Mouse (Mus musculus): ENCODE results near the gene Ggct. TPM values are rescaled to one million over a fixed set of nuclear protein-coding genes. Genes with fewer than 3 reads are reported as not detected.

Gene Ggct
- polyA plus RNA-seq, 1 experiment, result 21.0 TPM

- Histone ChIP-seq H3K27ac (ENCODE audit: insufficient read depth, low read length) (0 out of 2 replicates have a peak overlapping the region, but pooled peaks have one; percentile 7), H3K4me1 (ENCODE audit: control insufficient read depth, insufficient read depth, low read length) (no peaks in the 10 kb centered on the region), H3K4me3 (replicated peaks; ENCODE audit: insufficient read depth, low read depth, low read length) (no peak overlapping the region), H3K27me3 (ENCODE audit: control insufficient read depth, insufficient read depth, low read length) (no peaks in the 10 kb centered on the region)
- WGBS, result 18% methylated on average over 16 of the region's 16 CpGs
- DNase-seq, result peak; percentile 12
- TF ChIP-seq POLR2A (IDR thresholded peaks at IDR 0.05; ENCODE audit: borderline replicate concordance, insufficient read depth, low read length) (no peak), CTCF (IDR thresholded peaks at IDR 0.05; ENCODE audit: borderline replicate concordance, insufficient read depth, low read depth, low read length) (no peak)
Measured at GRCm38 (mm10) chr6:55009391-55010230, 16.9 kb upstream of the Ggct start.

GRCm38 (mm10) chr6:55008401-55008800 is 15.7 kb upstream of the Ggct start:
- Histone ChIP-seq H3K27me3 (ENCODE audit: control insufficient read depth, insufficient read depth, low read length) (no peaks in the 10 kb centered on the region), H3K4me1 (ENCODE audit: control insufficient read depth, insufficient read depth, low read length) (no peaks in the 10 kb centered on the region), H3K27ac (ENCODE audit: insufficient read depth, low read length) (no peak overlapping the region), H3K4me3 (replicated peaks; ENCODE audit: insufficient read depth, low read depth, low read length) (no peak overlapping the region)
- no peak for DNase-seq
- TF ChIP-seq POLR2A (IDR thresholded peaks at IDR 0.05; ENCODE audit: borderline replicate concordance, insufficient read depth, low read length) (no peak), CTCF (IDR thresholded peaks at IDR 0.05; ENCODE audit: borderline replicate concordance, insufficient read depth, low read depth, low read length) (no peak)
- WGBS, result 81% methylated on average over 8 of the region's 8 CpGs

GRCm38 (mm10) chr6:55003559-55003958 is 10.8 kb upstream of the Ggct start:
- no peaks in the 10 kb centered on the region for H3K27me3 ChIP-seq (ENCODE audit: control insufficient read depth, insufficient read depth, low read length)
- TF ChIP-seq CTCF (IDR thresholded peaks at IDR 0.05; ENCODE audit: borderline replicate concordance, insufficient read depth, low read depth, low read length) (no peak), POLR2A (IDR thresholded peaks at IDR 0.05; ENCODE audit: borderline replicate concordance, insufficient read depth, low read length) (no peak)

GRCm38 (mm10) chr6:55002438-55002837 is 9.7 kb upstream of the Ggct start:
- TF ChIP-seq POLR2A (IDR thresholded peaks at IDR 0.05; ENCODE audit: borderline replicate concordance, insufficient read depth, low read length) (no peak), CTCF (IDR thresholded peaks at IDR 0.05; ENCODE audit: borderline replicate concordance, insufficient read depth, low read depth, low read length) (no peak)
- DNase-seq, result no peak
- Histone ChIP-seq H3K27me3 (ENCODE audit: control insufficient read depth, insufficient read depth, low read length) (no peaks in the 10 kb centered on the region), H3K4me1 (ENCODE audit: control insufficient read depth, insufficient read depth, low read length) (no peaks in the 10 kb centered on the region), H3K4me3 (replicated peaks; ENCODE audit: insufficient read depth, low read depth, low read length) (no peak overlapping the region), H3K27ac (ENCODE audit: insufficient read depth, low read length) (no peak overlapping the region)
- WGBS, result 71% methylated on average over 4 of the region's 4 CpGs

More at GRCm38 (mm10) chr6:55003559-55003958, 10.8 kb upstream of the Ggct start:
- WGBS, result 77% methylated on average over 4 of the region's 4 CpGs
- H3K4me3 ChIP-seq (replicated peaks; ENCODE audit: insufficient read depth, low read depth, low read length), result no peak overlapping the region
- no peak overlapping the region for H3K27ac ChIP-seq (ENCODE audit: insufficient read depth, low read length)
- H3K4me1 ChIP-seq (ENCODE audit: control insufficient read depth, insufficient read depth, low read length), result no peaks in the 10 kb centered on the region
- no peak for DNase-seq

- TF ChIP-seq POLR2A (IDR thresholded peaks at IDR 0.05; ENCODE audit: borderline replicate concordance, insufficient read depth, low read length) (no peak), CTCF (IDR thresholded peaks at IDR 0.05; ENCODE audit: borderline replicate concordance, insufficient read depth, low read depth, low read length) (no peak)
- 85% methylated on average over 4 of the region's 4 CpGs for WGBS
Measured at GRCm38 (mm10) chr6:55001320-55001719, 8.6 kb upstream of the Ggct start.

GRCm38 (mm10) chr6:54997726-54998125 is 5.0 kb upstream of the Ggct start:
- Histone ChIP-seq H3K27me3 (ENCODE audit: control insufficient read depth, insufficient read depth, low read length) (no peaks in the 10 kb centered on the region), H3K4me3 (replicated peaks; ENCODE audit: insufficient read depth, low read depth, low read length) (no peak overlapping the region), H3K27ac (ENCODE audit: insufficient read depth, low read length) (no peak overlapping the region), H3K4me1 (ENCODE audit: control insufficient read depth, insufficient read depth, low read length) (no peaks in the 10 kb centered on the region)
- WGBS, result 79% methylated on average over 6 of the region's 6 CpGs
- no peak for DNase-seq
- TF ChIP-seq CTCF (IDR thresholded peaks at IDR 0.05; ENCODE audit: borderline replicate concordance, insufficient read depth, low read depth, low read length), result no peak
- TF ChIP-seq POLR2A (IDR thresholded peaks at IDR 0.05; ENCODE audit: borderline replicate concordance, insufficient read depth, low read length), result no peak

More at GRCm38 (mm10) chr6:55001320-55001719, 8.6 kb upstream of the Ggct start:
- no peak overlapping the region for H3K4me3 ChIP-seq (replicated peaks; ENCODE audit: insufficient read depth, low read depth, low read length)
- H3K4me1 ChIP-seq (ENCODE audit: control insufficient read depth, insufficient read depth, low read length), result no peaks in the 10 kb centered on the region
- no peak overlapping the region for H3K27ac ChIP-seq (ENCODE audit: insufficient read depth, low read length)
- no peaks in the 10 kb centered on the region for H3K27me3 ChIP-seq (ENCODE audit: control insufficient read depth, insufficient read depth, low read length)
- no peak for DNase-seq

GRCm38 (mm10) chr6:54996361-54996760 is 3.6 kb upstream of the Ggct start:
- WGBS, result 91% methylated on average over 3 of the region's 3 CpGs
- no peaks in the 10 kb centered on the region for H3K4me1 ChIP-seq (ENCODE audit: control insufficient read depth, insufficient read depth, low read length)
- no peak overlapping the region for H3K4me3 ChIP-seq (replicated peaks; ENCODE audit: insufficient read depth, low read depth, low read length)
- H3K27ac ChIP-seq (ENCODE audit: insufficient read depth, low read length), result no peak overlapping the region
- H3K27me3 ChIP-seq (ENCODE audit: control insufficient read depth, insufficient read depth, low read length), result no peaks in the 10 kb centered on the region
- TF ChIP-seq CTCF (IDR thresholded peaks at IDR 0.05; ENCODE audit: borderline replicate concordance, insufficient read depth, low read depth, low read length), result no peak
- no peak for TF ChIP-seq POLR2A (IDR thresholded peaks at IDR 0.05; ENCODE audit: borderline replicate concordance, insufficient read depth, low read length)
- DNase-seq, result no peak

GRCm38 (mm10) chr6:54992141-54992540 is 609 bp downstream of the Ggct start:
- Histone ChIP-seq H3K4me1 (ENCODE audit: control insufficient read depth, insufficient read depth, low read length) (no peaks in the 10 kb centered on the region; the same call in 1 of the 2 replicates), H3K27me3 (ENCODE audit: control insufficient read depth, insufficient read depth, low read length) (no peaks in the 10 kb centered on the region), H3K27ac (ENCODE audit: insufficient read depth, low read length) (peak overlapping the region; percentile 55), H3K4me3 (replicated peaks; ENCODE audit: insufficient read depth, low read depth, low read length) (peak overlapping the region; percentile 72)
- DNase-seq, result no peak
- no peak for TF ChIP-seq CTCF (IDR thresholded peaks at IDR 0.05; ENCODE audit: borderline replicate concordance, insufficient read depth, low read depth, low read length)
- TF ChIP-seq POLR2A (IDR thresholded peaks at IDR 0.05; ENCODE audit: borderline replicate concordance, insufficient read depth, low read length), result no peak
- 0% methylated on average over 7 of the region's 7 CpGs for WGBS
